ENCODE assay signal across 24 mouse cellular contexts in the genomic region with DNA sequence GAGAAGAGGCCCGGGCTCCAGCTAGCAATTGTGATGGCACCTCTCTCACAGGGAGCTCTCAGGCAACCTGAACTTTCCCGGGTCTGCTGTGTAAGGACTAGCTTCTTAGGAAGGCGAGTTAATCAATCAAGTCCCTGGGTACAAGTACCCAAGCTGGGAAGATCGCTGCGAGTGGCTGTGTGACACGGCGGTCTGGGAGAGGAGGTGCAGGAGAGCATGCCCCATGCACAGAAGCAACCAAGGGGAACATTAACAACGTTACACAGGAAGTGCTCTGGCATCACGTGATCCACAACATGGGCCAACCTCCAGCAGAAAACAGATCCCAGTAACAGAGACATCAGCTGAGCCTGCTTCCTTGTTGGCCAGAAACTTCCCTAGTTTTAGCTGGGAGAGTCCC.
DNase-seq lines count a peak whose midpoint lies in the region; ATAC-seq and TF ChIP-seq lines count a peak whose summit lies in the region.
"Had no signal": no experiment of that assay in that cellular context is flagged by ENCODE, and none has a peak within 500 bp of the region (broad histone marks: within the 10 kb centered on the region; RNA-seq: fewer than 3 reads in every experiment).

No protein-coding gene starts in this region.

- no peak overlapping the region for H3K4me3 ChIP-seq in midbrain, embryonic 12.5 days
- H3K4me3 ChIP-seq in midbrain, embryonic 16.5 days (ENCODE audit: low read depth, low read length) = no peak overlapping the region
- no peak overlapping the region for H3K4me3 ChIP-seq in forebrain, embryonic 15.5 days
- H3K4me3 ChIP-seq in lung, postnatal 0 days (ENCODE audit: low read depth, low read length) = no peak overlapping the region
- H3K4me3 ChIP-seq: heart, adult 2 months; layer of hippocampus, adult 2 months; liver, embryonic 13.5 days had no signal

- 65% methylated on average over 9 of the region's 9 CpGs for WGBS in midbrain, embryonic 12.5 days
- WGBS in midbrain, embryonic 16.5 days = 59% methylated on average over 9 of the region's 9 CpGs
- WGBS in forebrain, embryonic 15.5 days = 44% methylated on average over 9 of the region's 9 CpGs
- 72% methylated on average over 9 of the region's 9 CpGs for WGBS in lung, postnatal 0 days

- no peaks in the 10 kb centered on the region for H3K27me3 ChIP-seq in midbrain, embryonic 12.5 days
- H3K27me3 ChIP-seq in midbrain, embryonic 16.5 days (ENCODE audit: control insufficient read depth, insufficient read depth, low read depth, low read length) = no peaks in the 10 kb centered on the region
- H3K27me3 ChIP-seq in forebrain, embryonic 15.5 days = no peaks in the 10 kb centered on the region
- H3K27me3 ChIP-seq in lung, postnatal 0 days (replicated peaks; ENCODE audit: insufficient read depth, low read length) = no peaks in the 10 kb centered on the region
- H3K27me3 ChIP-seq: liver, embryonic 13.5 days had no signal

- DNase-seq in embryo, embryonic 10 days (ENCODE audit: low spot score) = peak; percentile 13
- DNase-seq in embryo, embryonic 9.5 days (ENCODE audit: extremely low spot score) = no peak
- peak; percentile 65 for DNase-seq in retina, postnatal 1 day
- no peak for DNase-seq in lung, postnatal 0 days (ENCODE audit: low spot score)
- DNase-seq in adrenal gland, postnatal 36 days = no peak
- DNase-seq: adrenal gland, adult 2 months; cerebellum, adult 11-12 months; cerebellum, postnatal 14 days; gastrocnemius, postnatal 25 days; heart, adult 2 months; kidney, adult 9 months; kidney, postnatal 14 days; liver, embryonic 13.5 days; lung, adult 2 months; lung, postnatal 4 days; right cerebral cortex, postnatal 14 days; spleen, adult 18-20 months; thymus, postnatal 25 days had no signal

- ATAC-seq in midbrain, embryonic 12.5 days (ENCODE audit: low FRiP score, low read depth) = no peak
- no peak for ATAC-seq in midbrain, embryonic 16.5 days
- no peak for ATAC-seq in forebrain, embryonic 15.5 days (replicated peaks)
- ATAC-seq in lung, postnatal 0 days = no peak
- ATAC-seq: intestine, embryonic 16.5 days had no signal

- no peak for TF ChIP-seq CTCF in lung, postnatal 0 days (IDR thresholded peaks at IDR 0.05)

- no peak overlapping the region for H3K4me2 ChIP-seq in midbrain, embryonic 12.5 days (replicated peaks)
- H3K4me2 ChIP-seq in midbrain, embryonic 16.5 days (ENCODE audit: low read length) = no peak overlapping the region
- H3K4me2 ChIP-seq in forebrain, embryonic 15.5 days (replicated peaks) = no peak overlapping the region
- no peak overlapping the region for H3K4me2 ChIP-seq in lung, postnatal 0 days (replicated peaks; ENCODE audit: low read depth, low read length)
- H3K4me2 ChIP-seq: liver, embryonic 13.5 days had no signal

- no peak for TF ChIP-seq EP300 in lung, postnatal 0 days (IDR thresholded peaks at IDR 0.05)

- H3K9ac ChIP-seq in midbrain, embryonic 12.5 days (replicated peaks) = no peak overlapping the region
- no peak overlapping the region for H3K9ac ChIP-seq in midbrain, embryonic 16.5 days (ENCODE audit: low read depth, low read length)
- no peak overlapping the region for H3K9ac ChIP-seq in forebrain, embryonic 15.5 days (replicated peaks)
- H3K9ac ChIP-seq in lung, postnatal 0 days (replicated peaks; ENCODE audit: low read depth) = no peak overlapping the region
- H3K9ac ChIP-seq: liver, embryonic 13.5 days had no signal

- peaks cover 12% of the 10 kb centered on the region for H3K4me1 ChIP-seq in midbrain, embryonic 12.5 days
- no peaks in the 10 kb centered on the region for H3K4me1 ChIP-seq in midbrain, embryonic 16.5 days (ENCODE audit: control insufficient read depth, insufficient read depth, low read length)
- H3K4me1 ChIP-seq in forebrain, embryonic 15.5 days = 0 out of 2 replicates have a peak, but pooled peaks cover 8% of the 10 kb centered on the region
- no peaks in the 10 kb centered on the region for H3K4me1 ChIP-seq in lung, postnatal 0 days (ENCODE audit: insufficient read depth, low read depth, low read length)
- H3K4me1 ChIP-seq: liver, embryonic 13.5 days had no signal

- H3K9me3 ChIP-seq in midbrain, embryonic 12.5 days = no peaks in the 10 kb centered on the region
- no peaks in the 10 kb centered on the region for H3K9me3 ChIP-seq in midbrain, embryonic 16.5 days (replicated peaks; ENCODE audit: control insufficient read depth, low read length, poor library complexity, severe bottlenecking)
- no peaks in the 10 kb centered on the region for H3K9me3 ChIP-seq in forebrain, embryonic 15.5 days
- no peaks in the 10 kb centered on the region for H3K9me3 ChIP-seq in lung, postnatal 0 days (ENCODE audit: low read length)

- no peaks in the 10 kb centered on the region for H3K36me3 ChIP-seq in midbrain, embryonic 12.5 days
- H3K36me3 ChIP-seq in midbrain, embryonic 16.5 days (ENCODE audit: control insufficient read depth, insufficient read depth, low read length) = no peaks in the 10 kb centered on the region
- H3K36me3 ChIP-seq in forebrain, embryonic 15.5 days = no peaks in the 10 kb centered on the region
- H3K36me3 ChIP-seq in lung, postnatal 0 days (ENCODE audit: insufficient read depth, low read length) = no peaks in the 10 kb centered on the region
- H3K36me3 ChIP-seq: liver, embryonic 13.5 days had no signal

- H3K27ac ChIP-seq in midbrain, embryonic 12.5 days (replicated peaks) = 0 out of 2 replicates have a peak overlapping the region, but pooled peaks have one; percentile 15
- H3K27ac ChIP-seq in midbrain, embryonic 16.5 days (ENCODE audit: low read length) = no peak overlapping the region
- 0 out of 2 replicates have a peak overlapping the region, but pooled peaks have one; percentile 5 for H3K27ac ChIP-seq in forebrain, embryonic 15.5 days (replicated peaks)
- H3K27ac ChIP-seq in lung, postnatal 0 days (ENCODE audit: low read length) = no peak overlapping the region
- H3K27ac ChIP-seq: heart, adult 2 months; hindbrain, postnatal 0 days; layer of hippocampus, adult 2 months; liver, embryonic 13.5 days had no signal

Comparison
In these comparisons a context has a peak if more than half of its experiments do, and no peak if none do; other contexts are left out.
1. DNase-seq: peak in embryo, embryonic 10 days (single experiment) and retina, postnatal 1 day (single experiment); none in embryo, embryonic 9.5 days (single experiment), lung, postnatal 0 days (single experiment) and adrenal gland, postnatal 36 days (0 of 2).
2. H3K27ac ChIP-seq: peak in midbrain, embryonic 12.5 days (single experiment) and forebrain, embryonic 15.5 days (single experiment); none in midbrain, embryonic 16.5 days (single experiment) and lung, postnatal 0 days (single experiment).